Mouse (Mus musculus) MEL (cell line): ENCODE data around the gene Olfr459. TPM values are rescaled to one million over a fixed set of nuclear protein-coding genes. Genes with fewer than 3 reads are reported as not detected.

Experiments used
- DNase-seq: peaks from one replicate; pipeline ENCODE4 v3.0.0; 2011; ENCODE audit warnings: low read depth, low spot score
- H3K27ac ChIP-seq: 2 replicates; pipeline ENCODE4 v1.5.1; 2012; ENCODE audit warnings: low read depth, mild to moderate bottlenecking, control low read depth, low read length, moderate library complexity; ENCODE audit not compliant: control insufficient read depth
- H3K27me3 ChIP-seq, 2 experiments: fragments of 150-350 bp in 1 of 2; sonication (generic) in 1 of 2; 2 replicates each; pipeline ENCODE4 v1.6.1; 2012; ENCODE audit warnings: low read length in 2 of 2, mild to moderate bottlenecking in 2 of 2, improper control_type of control experiment in 1 of 2, moderate library complexity in 1 of 2; ENCODE audit not compliant: insufficient read depth in 2 of 2, control insufficient read depth in 1 of 2
- H3K36me3 ChIP-seq, 2 experiments: 2 replicates each; pipeline ENCODE4 v1.6.1; 2012 to 2014; ENCODE audit warnings: low read length in 2 of 2, improper control_type of control experiment in 1 of 2, inconsistent platforms in 1 of 2, mild to moderate bottlenecking in 1 of 2; ENCODE audit not compliant: insufficient read depth in 2 of 2, control insufficient read depth in 1 of 2
- H3K4me1 ChIP-seq, 2 experiments: fragments of 150-350 bp in 1 of 2; sonication (generic) in 1 of 2; 2 replicates each; pipeline ENCODE4 v1.6.1; 2012; ENCODE audit warnings: low read length in 2 of 2, improper control_type of control experiment in 1 of 2, mild to moderate bottlenecking in 1 of 2; ENCODE audit not compliant: insufficient read depth in 2 of 2, control insufficient read depth in 1 of 2
- H3K4me3 ChIP-seq, 2 experiments: fragments of 150-350 bp in 1 of 2; sonication (generic) in 1 of 2; 2 replicates each; pipeline ENCODE4 v1.5.1; 2012; ENCODE audit warnings: low read depth in 2 of 2, low read length in 2 of 2, mild to moderate bottlenecking in 2 of 2, moderate library complexity in 2 of 2, control low read depth in 1 of 2, improper control_type of control experiment in 1 of 2; ENCODE audit not compliant: control insufficient read depth in 1 of 2, insufficient read depth in 1 of 2
- H3K79me2 ChIP-seq: 2 replicates; pipeline ENCODE4 v1.6.1; 2012; ENCODE audit warnings: mild to moderate bottlenecking, low read length, moderate library complexity; ENCODE audit not compliant: control insufficient read depth, poor library complexity, insufficient read depth
- H3K9ac ChIP-seq: 2 replicates; pipeline ENCODE4 v1.6.1; 2012; ENCODE audit warnings: low read depth, mild to moderate bottlenecking, control low read depth, low read length, moderate library complexity; ENCODE audit not compliant: control insufficient read depth, poor library complexity, severe bottlenecking
- H3K9me3 ChIP-seq: fragments of 150-350 bp; sonication (generic); replicated peaks from 2 replicates; pipeline ENCODE4 v1.6.1; 2012; ENCODE audit warnings: mild to moderate bottlenecking, low read length, improper control_type of control experiment, moderate library complexity; ENCODE audit not compliant: insufficient read depth
- BHLHE40 ChIP-seq: IDR thresholded peaks from 2 replicates; pipeline ENCODE4 v1.6.1; 2012; ENCODE audit warnings: low read depth, mild to moderate bottlenecking, inconsistent platforms, low read length, improper control_type of control experiment, borderline replicate concordance
- CHD1 ChIP-seq: IDR thresholded peaks from 2 replicates; pipeline ENCODE4 v1.6.1; 2012; ENCODE audit warnings: low read depth, mild to moderate bottlenecking, inconsistent platforms, low read length, improper control_type of control experiment
- CTCF ChIP-seq, 3 experiments: IDR thresholded peaks in 2 of 3; conservative IDR thresholded peaks in 1 of 3; 2 replicates each; pipeline ENCODE4 v1.5.1; 2011 to 2012; ENCODE audit warnings: low read length in 3 of 3, low read depth in 2 of 3, mild to moderate bottlenecking in 2 of 3, improper control_type of control experiment in 1 of 3, inconsistent platforms in 1 of 3, mixed read lengths in 1 of 3, moderate library complexity in 1 of 3; ENCODE audit not compliant: control insufficient read depth in 1 of 3, insufficient read depth in 1 of 3, poor library complexity in 1 of 3, severe bottlenecking in 1 of 3
- E2F4 ChIP-seq: IDR thresholded peaks from 2 replicates; pipeline ENCODE4 v1.6.1; 2011; ENCODE audit warnings: low read depth, low read length, improper control_type of control experiment, borderline replicate concordance
- ELF1 ChIP-seq: IDR thresholded peaks from 2 replicates; pipeline ENCODE4 v1.6.1; 2014; ENCODE audit warnings: low read depth, mild to moderate bottlenecking, inconsistent platforms, low read length, improper control_type of control experiment, moderate library complexity
- GATA1 ChIP-seq: IDR thresholded peaks from 2 replicates; pipeline ENCODE4 v1.6.1; 2011; ENCODE audit warnings: low read depth, low read length, improper control_type of control experiment
- HCFC1 ChIP-seq: IDR thresholded peaks from 2 replicates; pipeline ENCODE4 v1.6.1; 2012; ENCODE audit warnings: low read depth, mild to moderate bottlenecking, inconsistent platforms, low read length, improper control_type of control experiment, moderate library complexity
- MAFK ChIP-seq: IDR thresholded peaks from 2 replicates; pipeline ENCODE4 v1.6.1; 2011; ENCODE audit warnings: low read depth, mild to moderate bottlenecking, low read length, improper control_type of control experiment, borderline replicate concordance
- MYB ChIP-seq: IDR thresholded peaks from 2 replicates; pipeline ENCODE4 v1.6.1; 2011; ENCODE audit warnings: mild to moderate bottlenecking, low read depth, low read length, improper control_type of control experiment
- MYC ChIP-seq: IDR thresholded peaks from 2 replicates; pipeline ENCODE4 v1.6.1; 2011; ENCODE audit warnings: low read depth, mild to moderate bottlenecking, low read length, improper control_type of control experiment, moderate library complexity
- NELFE ChIP-seq: IDR thresholded peaks from 2 replicates; pipeline ENCODE4 v1.6.1; 2011; ENCODE audit warnings: low read depth, low read length, improper control_type of control experiment
- POLR2A ChIP-seq, 2 experiments: IDR thresholded peaks; 2 replicates each; pipeline ENCODE4 v1.6.1; 2011 to 2012; ENCODE audit warnings: low read length in 2 of 2, mild to moderate bottlenecking in 2 of 2, control low read depth in 1 of 2, improper control_type of control experiment in 1 of 2, low read depth in 1 of 2, moderate library complexity in 1 of 2; ENCODE audit not compliant: control insufficient read depth in 1 of 2, insufficient read depth in 1 of 2, poor library complexity in 1 of 2
- POLR2AphosphoS2 ChIP-seq: IDR thresholded peaks from 2 replicates; pipeline ENCODE4 v1.6.1; 2011; ENCODE audit warnings: low read length, improper control_type of control experiment
- SMC3 ChIP-seq: IDR thresholded peaks from 2 replicates; pipeline ENCODE4 v1.6.1; 2011; ENCODE audit warnings: low read depth, low read length, improper control_type of control experiment
- TCF12 ChIP-seq: IDR thresholded peaks from 2 replicates; pipeline ENCODE4 v1.6.1; 2014; ENCODE audit warnings: low read depth, mild to moderate bottlenecking, inconsistent platforms, low read length, improper control_type of control experiment, moderate library complexity
- UBTF ChIP-seq: IDR thresholded peaks from 2 replicates; pipeline ENCODE4 v1.6.1; 2012; ENCODE audit warnings: low read depth, mild to moderate bottlenecking, inconsistent platforms, low read length, improper control_type of control experiment, moderate library complexity, borderline replicate concordance; ENCODE audit not compliant: insufficient read depth
- USF1 ChIP-seq: IDR thresholded peaks from 2 replicates; pipeline ENCODE4 v1.6.1; 2014; ENCODE audit warnings: low read depth, mild to moderate bottlenecking, inconsistent platforms, low read length, improper control_type of control experiment, moderate library complexity
- USF2 ChIP-seq, 2 experiments: IDR thresholded peaks; 2 replicates each; pipeline ENCODE4 v1.6.1; 2011 to 2012; ENCODE audit warnings: improper control_type of control experiment in 2 of 2, low read length in 2 of 2, borderline replicate concordance in 1 of 2, inconsistent platforms in 1 of 2, low read depth in 1 of 2, mild to moderate bottlenecking in 1 of 2; ENCODE audit not compliant: insufficient read depth in 1 of 2
- polyA plus RNA-seq, 2 experiments: library from polyadenylated mRNA; stranded (reverse) in 1 of 2; unstranded in 1 of 2; fragments of >175 nt in 1 of 2; fragments of >200 nt in 1 of 2; gene quantifications; 2 replicates each; pipeline versions ENCODE4 v1.2.1 to v1.2.4; 2012; ENCODE audit warnings: low replicate concordance in 2 of 2, low read depth in 1 of 2; ENCODE audit not compliant: insufficient read length in 2 of 2, insufficient read depth in 1 of 2, missing spikeins in 1 of 2
- total RNA-seq: library from RNA; depleted of rRNA; stranded (reverse); fragments of 300-350 nt; gene quantifications from 2 replicates; pipeline ENCODE4 v1.2.3, GENCODE M21; 2012

The Olfr459 gene
- total and polyA plus RNA-seq, 3 experiments, result not detected

DNA sequence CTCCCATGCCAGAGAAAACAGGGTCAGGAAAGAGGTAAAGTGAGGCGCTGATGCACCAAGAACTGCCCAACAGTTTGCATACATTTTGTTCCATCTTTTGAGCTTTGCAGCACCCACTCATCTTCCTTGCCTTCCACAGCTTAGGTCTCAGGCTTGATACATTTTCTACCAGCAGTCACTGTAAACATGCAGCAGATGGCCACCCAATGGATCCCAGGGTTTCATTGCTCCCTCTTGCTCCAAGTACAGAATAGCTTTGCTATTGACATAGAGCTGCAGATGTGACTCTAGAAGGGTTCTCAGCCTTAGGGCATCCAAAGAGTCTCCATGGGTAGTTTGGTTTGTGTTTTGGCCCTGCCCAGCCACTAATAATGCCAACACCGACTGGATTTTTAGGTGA is 11.7 kb upstream of the Olfr459 start:
- no peaks in the 10 kb centered on the region for H3K4me1 ChIP-seq
- no peaks in the 10 kb centered on the region for H3K79me2 ChIP-seq
- no peaks in the 10 kb centered on the region for H3K27me3 ChIP-seq
- no peaks in the 10 kb centered on the region for H3K9me3 ChIP-seq
- DNase-seq, result no peak
- no peak overlapping the region for H3K27ac ChIP-seq
- no peaks in the 10 kb centered on the region for H3K36me3 ChIP-seq
- no peak overlapping the region for H3K4me3 ChIP-seq
- TF ChIP-seq NELFE (no peak), CTCF (IDR thresholded peaks at IDR 0.05 in 2 of 3, conservative IDR thresholded peaks at IDR 0.05 in 1 of 3; ENCODE audit: control insufficient read depth in 1 of 3, insufficient read depth in 1 of 3, low read depth in 2 of 3, low read length in 3 of 3, poor library complexity in 1 of 3, severe bottlenecking in 1 of 3) (no peak), HCFC1 (no peak)
- H3K9ac ChIP-seq, result no peak overlapping the region

DNA sequence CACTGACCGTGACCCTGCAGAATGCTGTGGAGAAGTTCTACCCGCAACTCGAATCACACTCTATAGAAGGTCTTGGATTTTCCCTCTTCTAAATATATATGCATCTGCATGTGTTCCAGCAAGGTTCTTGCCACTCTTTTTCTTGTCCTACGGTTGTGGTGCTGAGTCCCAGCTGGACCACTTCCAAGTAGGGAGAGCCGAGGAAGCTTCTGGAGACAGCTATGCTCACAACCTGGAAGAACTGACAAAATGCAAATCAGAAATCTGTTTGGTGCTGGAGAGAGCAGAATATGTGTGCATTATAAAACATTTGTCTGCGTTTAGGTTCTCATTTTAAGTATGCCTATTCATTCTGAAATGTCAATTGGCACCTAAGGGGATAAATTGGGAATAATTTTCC is 744 bp upstream of the Olfr459 start:
- DNase-seq, result no peak
- no peaks in the 10 kb centered on the region for H3K79me2 ChIP-seq
- no peak overlapping the region for H3K9ac ChIP-seq
- TF ChIP-seq SMC3 (no peak), CHD1 (no peak), MYC (no peak), USF2 (IDR thresholded peaks at IDR 0.05; ENCODE audit: borderline replicate concordance in 1 of 2, insufficient read depth in 1 of 2, low read depth in 1 of 2, low read length in 2 of 2) (no peak), MAFK (no peak), CTCF (IDR thresholded peaks at IDR 0.05 in 2 of 3, conservative IDR thresholded peaks at IDR 0.05 in 1 of 3; ENCODE audit: control insufficient read depth in 1 of 3, insufficient read depth in 1 of 3, low read depth in 2 of 3, low read length in 3 of 3, poor library complexity in 1 of 3, severe bottlenecking in 1 of 3) (no peak), HCFC1 (no peak), E2F4 (no peak), ELF1 (no peak), POLR2A (IDR thresholded peaks at IDR 0.05; ENCODE audit: control insufficient read depth in 1 of 2, insufficient read depth in 1 of 2, low read depth in 1 of 2, low read length in 2 of 2, poor library complexity in 1 of 2) (no peak), POLR2AphosphoS2 (no peak), TCF12 (no peak), MYB (no peak), NELFE (no peak), BHLHE40 (no peak), UBTF (no peak), USF1 (no peak), GATA1 (no peak)
- H3K4me3 ChIP-seq, result no peak overlapping the region
- no peaks in the 10 kb centered on the region for H3K36me3 ChIP-seq
- no peaks in the 10 kb centered on the region for H3K4me1 ChIP-seq
- H3K27ac ChIP-seq, result no peak overlapping the region
- H3K9me3 ChIP-seq, result no peaks in the 10 kb centered on the region
- H3K27me3 ChIP-seq, result no peaks in the 10 kb centered on the region
